Mouse (Mus musculus) lung, postnatal 14 days (tissue): ENCODE measurements around the gene Amigo3.

ENCODE experiments used
- DNase-seq: peaks from one replicate; pipeline ENCODE4 v3.0.0; 2021

Gene Amigo3

GRCm38 (mm10) chr9:108090611-108091120, 37.7 kb downstream of the Amigo3 start:
- DNase-seq = no peak

- DNase-seq = no peak
These were observed 40.6 kb downstream of the Amigo3 start for GRCm38 (mm10) chr9:108093586-108093985.

- peak; percentile 97 for DNase-seq
These were observed 41.4 kb downstream of the Amigo3 start, which contains the start of gene Apeh for GRCm38 (mm10) chr9:108094184-108094941. TSS of gene Apeh (minus strand) at chr9:108094606.

DNA sequence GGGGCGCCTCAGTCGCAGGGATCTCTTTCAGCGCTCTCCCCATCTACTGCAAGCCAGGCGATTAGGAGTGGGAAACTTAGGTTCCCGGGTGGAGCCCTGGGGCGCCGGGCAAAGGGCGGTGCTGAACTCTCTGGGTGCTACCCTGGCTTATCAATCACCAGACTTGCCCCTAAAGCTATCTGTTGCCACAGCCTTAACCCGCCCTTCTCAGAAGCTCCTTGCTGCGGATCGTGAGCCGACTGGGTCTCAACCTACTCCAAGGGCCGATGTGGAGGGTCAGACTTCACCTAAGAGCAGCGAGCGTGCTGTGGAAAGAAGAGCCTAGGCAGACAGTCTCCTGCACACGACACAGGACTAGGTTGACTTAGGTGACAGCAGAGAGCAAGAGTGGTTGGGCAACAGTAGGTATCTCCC, 42.0 kb downstream of the Amigo3 start:
- no peak for DNase-seq

GRCm38 (mm10) chr9:108095518-108095917, 42.6 kb downstream of the Amigo3 start:
- peak; percentile 76 for DNase-seq

DNA sequence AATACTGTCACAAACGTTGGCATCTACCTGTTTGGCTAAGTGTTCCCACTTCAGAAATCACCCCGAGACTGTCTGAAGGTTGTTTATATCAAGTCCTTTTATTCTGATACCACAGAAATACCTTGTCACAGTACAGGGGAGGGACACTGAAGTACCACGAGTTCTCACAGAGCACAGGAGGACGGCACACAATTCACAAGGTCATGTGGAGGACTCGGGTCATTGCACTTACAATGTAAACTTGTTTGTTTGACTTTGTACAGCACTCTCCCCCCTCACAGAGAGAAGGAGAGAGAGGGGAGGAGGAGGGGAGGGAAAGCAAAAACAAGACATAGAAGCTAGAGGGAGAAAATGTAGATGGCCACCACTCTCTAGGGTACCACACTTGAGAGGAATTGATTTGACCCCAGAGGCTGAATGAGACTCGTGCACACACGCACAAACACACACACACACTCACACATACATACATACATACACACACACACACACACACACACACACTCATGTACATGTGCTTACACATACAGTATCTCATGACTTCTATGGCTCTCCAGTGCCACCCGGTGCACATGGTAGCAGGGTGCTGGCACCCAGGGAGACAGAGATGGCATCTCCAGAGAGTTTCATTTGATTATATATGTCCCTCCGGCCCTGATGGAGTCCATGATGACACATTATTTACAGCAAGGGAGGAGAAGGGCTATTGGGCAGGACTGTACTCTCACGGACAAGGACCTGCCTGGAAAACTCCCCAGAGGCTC, 43.2 kb downstream of the Amigo3 start:
- DNase-seq = no peak

DNA sequence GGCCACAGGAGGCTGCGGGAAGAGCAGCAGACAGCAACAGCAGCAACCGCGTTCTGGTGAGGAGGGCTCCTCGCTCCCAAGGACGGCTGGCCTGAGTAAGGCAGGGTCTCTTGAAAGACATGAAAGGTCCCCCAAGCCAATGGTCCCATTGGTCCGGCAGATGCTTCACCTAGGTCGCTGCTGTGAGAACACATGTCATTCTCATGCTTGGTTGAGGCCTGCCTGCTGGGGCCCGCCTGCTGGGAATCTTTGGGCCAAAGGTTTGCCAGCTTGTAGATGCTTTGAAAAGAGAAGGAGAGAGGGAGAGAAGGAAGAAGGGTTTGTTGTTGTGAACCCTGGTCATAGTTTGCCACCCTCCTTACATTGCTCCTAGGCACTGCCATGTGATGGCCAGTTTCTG, 46.7 kb downstream of the Amigo3 start:
- DNase-seq = no peak

GRCm38 (mm10) chr9:108104766-108105548, 52.0 kb downstream of the Amigo3 start:
- no peak for DNase-seq
